Mouse (Mus musculus) CH12.LX (cell line): ENCODE data around the gene Hira.
"Not testable (repeated sequence)": the region's sequence is repeated elsewhere in the genome, so short reads cannot be mapped to it uniquely, and the experiment has no call there.

Source experiments
- BHLHE40 ChIP-seq: IDR thresholded peaks from 2 replicates; pipeline ENCODE4 v1.6.1; 2011; ENCODE audit warnings: mild to moderate bottlenecking, low read depth, low read length, improper control_type of control experiment
- CHD2 ChIP-seq: IDR thresholded peaks from 2 replicates; pipeline ENCODE4 v1.6.1; 2011; ENCODE audit warnings: low read length, improper control_type of control experiment
- CTCF ChIP-seq, 2 experiments: IDR thresholded peaks in 1 of 2; conservative IDR thresholded peaks in 1 of 2; 2 replicates each; pipeline ENCODE4 v1.5.1; 2011 to 2012; ENCODE audit warnings: low read depth in 2 of 2, low read length in 2 of 2, improper control_type of control experiment in 1 of 2, inconsistent platforms in 1 of 2, mild to moderate bottlenecking in 1 of 2, moderate library complexity in 1 of 2
- E2F4 ChIP-seq: IDR thresholded peaks from 2 replicates; pipeline ENCODE4 v1.6.1; 2011; ENCODE audit warnings: low read depth, low read length, improper control_type of control experiment; ENCODE audit not compliant: insufficient replicate concordance
- EP300 ChIP-seq: IDR thresholded peaks from 2 replicates; pipeline ENCODE4 v1.6.1; 2011; ENCODE audit warnings: low read length, improper control_type of control experiment
- GABPA ChIP-seq: IDR thresholded peaks from 2 replicates; pipeline ENCODE4 v1.6.1; 2012; ENCODE audit warnings: low read depth, low read length, improper control_type of control experiment, inconsistent platforms; ENCODE audit not compliant: insufficient replicate concordance
- MEF2A ChIP-seq: IDR thresholded peaks from 2 replicates; pipeline ENCODE4 v1.6.1; 2014; ENCODE audit warnings: low read depth, mild to moderate bottlenecking, inconsistent platforms, low read length, improper control_type of control experiment, borderline replicate concordance
- POLR2A ChIP-seq: IDR thresholded peaks from 2 replicates; pipeline ENCODE4 v1.6.1; 2011; ENCODE audit warnings: low read depth, mild to moderate bottlenecking, improper control_type of control experiment, low read length
- SIN3A ChIP-seq: IDR thresholded peaks from 2 replicates; pipeline ENCODE4 v1.6.1; 2012; ENCODE audit warnings: low read length, improper control_type of control experiment, inconsistent platforms
- SMC3 ChIP-seq: IDR thresholded peaks from 2 replicates; pipeline ENCODE4 v1.6.1; 2011; ENCODE audit warnings: low read depth, low read length, improper control_type of control experiment
- TBP ChIP-seq: conservative IDR thresholded peaks from 2 replicates; pipeline ENCODE4 v1.6.1; 2011; ENCODE audit warnings: low read depth, low read length, improper control_type of control experiment
- ZC3H11A ChIP-seq: IDR thresholded peaks from 2 replicates; pipeline ENCODE4 v1.6.1; 2012; ENCODE audit warnings: low read depth, mild to moderate bottlenecking, inconsistent platforms, low read length, improper control_type of control experiment
- ZNF384 ChIP-seq: IDR thresholded peaks from 2 replicates; pipeline ENCODE4 v1.6.1; 2012; ENCODE audit warnings: low read depth, low read length, improper control_type of control experiment, inconsistent platforms

- TF ChIP-seq CTCF (conservative IDR thresholded peaks at IDR 0.05 in 1 of 2, IDR thresholded peaks at IDR 0.05 in 1 of 2; ENCODE audit: low read depth in 2 of 2, low read length in 2 of 2); POLR2A; GABPA; ZC3H11A: not testable (repeated sequence)
- TF ChIP-seq ZNF384 (peak; percentile 81), E2F4 (peak; percentile 82; the same call in 1 of the 2 replicates), CHD2 (peak; percentile 96), EP300 (peak; percentile 99), SIN3A (peak; percentile 98), MEF2A (peak; percentile 99), TBP (peak; percentile 64; the same call in 1 of the 2 replicates), SMC3 (peak; percentile 43; the same call in 1 of the 2 replicates), BHLHE40 (peak; percentile 89)
Measured at GRCm38 (mm10) chr16:19007186-19007591, 130.4 kb downstream of the Hira start.
